Mouse (Mus musculus) midbrain, embryonic 10.5 days (tissue): ENCODE measurements around the gene Traf5. TPM values are rescaled to one million over a fixed set of nuclear protein-coding genes. Genes with fewer than 3 reads are reported as not detected.

Source experiments
- DNase-seq: peaks from one replicate; pipeline ENCODE4 v3.0.0-alpha.2; 2017; ENCODE audit warnings: low spot score
- H3K27ac ChIP-seq: fragments of 300-500 bp; sonication (generic); replicated peaks from 2 replicates; pipeline ENCODE4 v1.5.1; 2016; ENCODE audit warnings: mild to moderate bottlenecking
- H3K27me3 ChIP-seq: fragments of 300-500 bp; sonication (generic); 2 replicates; pipeline ENCODE4 v1.6.1; 2016; ENCODE audit warnings: low read depth, mild to moderate bottlenecking; ENCODE audit not compliant: poor library complexity, severe bottlenecking
- H3K36me3 ChIP-seq: fragments of 300-500 bp; sonication (generic); 2 replicates; pipeline ENCODE4 v1.6.1; 2016; ENCODE audit warnings: mild to moderate bottlenecking, moderate library complexity
- H3K4me1 ChIP-seq: fragments of 300-500 bp; sonication (generic); 2 replicates; pipeline ENCODE4 v1.6.1; 2016
- H3K4me3 ChIP-seq: fragments of 300-500 bp; sonication (generic); 2 replicates; pipeline ENCODE4 v1.5.1; 2016; ENCODE audit warnings: mild to moderate bottlenecking, moderate library complexity
- H3K9me3 ChIP-seq: fragments of 300-500 bp; sonication (generic); replicated peaks from 2 replicates; pipeline ENCODE4 v1.6.1; 2016; ENCODE audit warnings: mild to moderate bottlenecking
- WGBS: fragments of 180-500 bp; shearing (Covaris S2); methylation state at CpG from one replicate; pipeline ENCODE4 v1.1.7; 2016; 5-methylcytosine and 5-hydroxymethylcytosine counted together
- polyA plus RNA-seq: library from polyadenylated mRNA; unstranded; fragments of >200 nt; fragmentation: Nextera tagmentation; extraction: Ambion mirVana; gene quantifications from 2 replicates; pipeline ENCODE4 v1.2.1, GENCODE M21; 2016

Gene Traf5
- polyA plus RNA-seq, 1 experiment from 2014 or later = 3.3 TPM

DNA sequence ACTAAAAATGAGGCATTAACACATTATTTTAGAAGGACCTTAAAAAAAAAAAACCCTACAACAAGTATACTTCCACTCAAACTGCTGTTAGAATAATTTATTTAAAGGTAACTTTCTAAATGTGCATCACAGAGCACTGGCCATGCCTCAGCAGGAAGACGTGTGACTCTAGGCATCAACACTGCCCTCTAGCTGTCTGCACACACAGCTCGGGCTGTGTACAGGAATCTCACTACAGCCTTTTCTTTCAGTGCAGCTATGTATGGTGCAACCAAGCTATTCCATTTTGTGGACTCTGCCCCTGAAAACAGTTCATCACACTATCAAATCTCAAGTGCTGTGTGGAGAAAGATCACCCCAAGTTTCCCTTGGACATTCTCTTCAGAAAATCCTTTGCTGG lies 15.0 kb upstream of the Traf5 start:
- Histone ChIP-seq H3K27ac (no peak overlapping the region), H3K4me3 (no peak overlapping the region), H3K36me3 (peaks cover 46% of the 10 kb centered on the region), H3K27me3 (no peaks in the 10 kb centered on the region), H3K9me3 (no peaks in the 10 kb centered on the region), H3K4me1 (no peaks in the 10 kb centered on the region)
- WGBS = 22% methylated on average over 2 of the region's 2 CpGs
- DNase-seq = peak; percentile 13

DNA sequence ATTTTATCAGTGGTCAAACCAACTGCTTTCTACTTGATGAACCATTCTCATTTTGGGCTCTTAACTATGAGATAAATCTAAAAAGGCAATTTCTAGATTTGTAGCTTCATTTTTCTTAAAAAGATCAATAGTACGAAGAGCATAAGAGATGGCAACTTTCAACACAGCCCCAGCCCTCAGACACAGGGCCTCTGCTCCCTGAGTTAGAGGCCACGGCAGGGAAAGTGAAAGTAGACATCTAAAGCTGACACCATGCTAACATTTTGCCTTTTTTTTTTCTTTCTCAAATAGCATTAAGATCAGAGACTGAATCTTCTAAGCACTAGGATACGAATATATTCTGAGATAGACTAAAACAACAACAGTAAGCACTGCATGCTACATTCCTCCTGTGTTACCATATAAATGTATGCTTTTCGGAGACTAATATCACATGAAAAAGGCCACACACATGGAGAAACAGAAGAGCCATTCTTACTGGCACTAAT lies 13.6 kb upstream of the Traf5 start:
- Histone ChIP-seq H3K4me3 (no peak overlapping the region), H3K36me3 (peaks cover 42% of the 10 kb centered on the region), H3K27me3 (no peaks in the 10 kb centered on the region), H3K4me1 (no peaks in the 10 kb centered on the region), H3K9me3 (no peaks in the 10 kb centered on the region), H3K27ac (no peak overlapping the region)
- DNase-seq = no peak
- WGBS = 88% methylated on average over 4 of the region's 4 CpGs

DNA sequence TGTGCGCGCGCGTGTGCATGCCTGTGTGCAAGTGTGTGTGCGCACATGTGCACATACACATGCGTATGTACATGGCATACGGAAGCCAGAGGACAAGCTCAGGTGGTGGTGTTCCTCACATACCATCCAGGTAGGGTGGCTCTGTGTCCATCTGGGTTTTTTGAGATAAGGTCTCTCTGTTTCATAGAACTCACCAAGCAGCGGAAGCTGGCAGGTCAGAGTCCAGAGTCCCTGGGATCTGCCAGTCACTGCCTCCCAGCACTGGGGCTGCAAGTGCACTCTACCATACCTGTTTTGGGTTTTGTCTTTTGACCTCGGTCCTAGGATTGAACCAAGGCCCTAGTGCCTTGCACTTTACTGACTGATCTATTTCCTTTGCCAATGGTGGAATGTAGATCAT lies 11.7 kb upstream of the Traf5 start:
- peaks cover 34% of the 10 kb centered on the region for H3K36me3 ChIP-seq
- H3K4me1 ChIP-seq = no peaks in the 10 kb centered on the region
- no peak for DNase-seq
- no peak overlapping the region for H3K4me3 ChIP-seq
- H3K27ac ChIP-seq = no peak overlapping the region
- H3K9me3 ChIP-seq = no peaks in the 10 kb centered on the region
- H3K27me3 ChIP-seq = no peaks in the 10 kb centered on the region
- 96% methylated on average over 9 of the region's 9 CpGs for WGBS

DNA sequence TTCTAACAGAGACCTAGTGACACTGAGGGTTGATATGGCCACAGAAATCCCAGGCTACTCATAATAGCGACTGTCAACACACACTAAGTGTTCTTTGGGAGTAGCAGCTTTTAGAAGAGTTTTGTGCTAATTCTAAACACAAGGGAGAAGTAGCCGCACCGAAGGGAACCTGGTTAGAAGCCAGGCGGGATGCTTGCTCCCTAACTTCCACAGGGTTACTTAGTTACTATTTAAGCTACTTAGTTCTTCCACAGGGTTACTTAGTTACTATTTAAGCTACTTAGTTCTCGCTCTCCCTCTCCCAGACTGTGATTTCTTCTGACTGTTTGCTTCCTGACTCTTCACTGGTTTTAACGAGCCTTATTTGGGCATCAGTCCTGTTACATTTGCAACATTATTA lies 10.8 kb upstream of the Traf5 start:
- no peak overlapping the region for H3K27ac ChIP-seq
- H3K27me3 ChIP-seq = no peaks in the 10 kb centered on the region
- peaks cover 36% of the 10 kb centered on the region for H3K36me3 ChIP-seq
- WGBS = 87% methylated on average over 6 of the region's 6 CpGs
- H3K9me3 ChIP-seq = no peaks in the 10 kb centered on the region
- H3K4me1 ChIP-seq = no peaks in the 10 kb centered on the region
- DNase-seq = no peak
- no peak overlapping the region for H3K4me3 ChIP-seq

DNA sequence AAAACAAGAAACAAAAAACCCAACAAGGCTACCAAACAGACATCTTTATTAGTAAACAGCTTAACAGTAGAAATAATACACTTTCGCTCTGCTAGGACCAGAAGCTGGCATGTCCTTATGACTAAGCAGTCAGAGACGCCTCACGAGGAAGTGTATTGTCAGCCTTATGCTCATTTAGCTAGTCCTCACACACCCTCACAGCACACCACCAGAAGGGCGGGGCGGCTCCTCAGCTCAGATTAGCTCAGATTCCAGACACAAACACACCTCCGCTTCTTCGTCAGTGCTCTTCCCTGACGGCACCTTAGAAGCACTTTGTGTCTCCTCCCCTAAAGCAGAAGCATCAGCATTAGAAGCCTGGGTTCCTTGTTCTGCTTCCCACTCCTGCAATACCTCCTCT lies 9.0 kb upstream of the Traf5 start:
- Histone ChIP-seq H3K27ac (no peak overlapping the region), H3K36me3 (peaks cover 39% of the 10 kb centered on the region), H3K27me3 (no peaks in the 10 kb centered on the region), H3K9me3 (no peaks in the 10 kb centered on the region), H3K4me3 (no peak overlapping the region), H3K4me1 (no peaks in the 10 kb centered on the region)
- DNase-seq = no peak
- 82% methylated on average over 8 of the region's 8 CpGs for WGBS

DNA sequence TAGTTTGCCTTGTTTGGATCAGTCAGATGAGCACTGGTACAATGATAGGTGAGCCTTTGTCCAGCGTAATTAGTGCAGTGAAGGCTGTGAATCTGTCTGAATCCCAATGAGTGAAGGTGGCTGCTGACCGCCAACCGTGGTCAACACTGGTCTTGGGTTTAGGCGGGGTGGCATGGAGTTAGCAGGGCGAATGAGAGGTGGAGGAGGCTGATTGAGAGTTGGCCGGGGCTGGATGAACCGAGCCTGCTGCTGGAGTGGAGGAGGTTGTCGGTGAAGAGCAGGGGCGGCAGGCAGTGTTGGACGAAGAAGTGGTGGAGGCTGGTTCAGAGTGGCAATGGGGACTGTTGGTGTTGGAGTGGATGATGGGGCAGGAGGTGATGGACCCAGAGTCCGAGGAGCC lies 8.4 kb upstream of the Traf5 start:
- Histone ChIP-seq H3K9me3 (no peaks in the 10 kb centered on the region), H3K27me3 (no peaks in the 10 kb centered on the region), H3K4me3 (no peak overlapping the region), H3K36me3 (peaks cover 39% of the 10 kb centered on the region), H3K27ac (no peak overlapping the region), H3K4me1 (no peaks in the 10 kb centered on the region)
- no peak for DNase-seq
- WGBS = 92% methylated on average over 11 of the region's 11 CpGs

DNA sequence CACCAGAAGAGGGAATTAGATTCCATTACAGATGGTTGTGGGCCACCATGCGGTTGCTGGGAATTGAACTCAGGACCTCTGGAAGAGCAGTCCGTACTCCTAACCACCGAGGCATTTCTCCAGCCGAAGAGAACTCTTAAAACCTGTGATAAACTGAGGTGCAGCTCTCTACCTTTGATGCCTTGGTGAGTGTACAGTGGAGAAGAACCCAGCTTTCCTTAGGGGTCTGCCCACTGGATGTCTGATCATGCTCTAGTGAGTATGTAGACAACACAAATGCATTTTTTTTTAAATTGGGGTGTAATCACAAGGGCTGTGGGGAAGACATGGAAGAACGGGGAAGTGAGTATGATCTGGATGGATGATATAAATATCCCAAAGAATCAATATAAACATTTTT lies 3.3 kb upstream of the Traf5 start:
- Histone ChIP-seq H3K27ac (no peak overlapping the region), H3K36me3 (peaks cover 16% of the 10 kb centered on the region), H3K4me3 (no peak overlapping the region), H3K27me3 (peaks cover 21% of the 10 kb centered on the region), H3K4me1 (peaks cover 13% of the 10 kb centered on the region), H3K9me3 (no peaks in the 10 kb centered on the region)
- DNase-seq = no peak
- 88% methylated on average over 5 of the region's 5 CpGs for WGBS

DNA sequence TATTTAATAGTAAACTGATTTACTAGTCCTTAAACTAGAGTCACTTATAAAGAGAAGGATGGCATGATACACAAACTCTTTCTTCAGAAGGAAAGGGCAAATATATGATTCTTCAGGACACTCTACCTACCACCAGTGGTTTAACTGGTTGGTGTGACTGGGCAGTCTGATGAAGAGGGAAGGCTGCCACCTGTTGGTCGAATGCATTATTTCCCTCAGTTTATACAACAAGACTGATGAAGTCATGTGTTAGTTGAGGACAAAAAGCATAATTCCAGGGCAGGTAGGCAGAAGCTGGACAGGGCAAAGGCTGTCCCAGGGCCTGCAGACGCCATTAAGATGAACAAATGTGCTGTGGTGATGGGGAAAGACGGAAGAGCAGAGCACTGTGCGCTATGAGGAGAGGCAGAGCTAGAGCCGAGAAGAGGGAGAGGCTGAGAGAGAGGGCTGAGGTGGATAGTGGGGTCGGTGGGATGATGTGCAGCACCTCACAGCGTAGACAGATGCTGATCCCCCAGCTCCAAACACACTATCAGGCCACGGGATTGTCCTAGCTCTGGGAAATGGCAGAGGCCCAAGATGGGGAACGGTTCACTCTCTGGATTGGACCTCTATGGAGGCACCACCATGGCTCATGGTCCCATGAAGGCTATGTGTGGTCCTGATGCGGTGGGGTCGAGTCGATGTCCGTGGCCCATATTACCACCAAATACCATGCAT lies 2.3 kb upstream of the Traf5 start:
- H3K27me3 ChIP-seq = peaks cover 31% of the 10 kb centered on the region
- H3K27ac ChIP-seq = no peak overlapping the region
- peaks cover 13% of the 10 kb centered on the region for H3K4me1 ChIP-seq
- no peaks in the 10 kb centered on the region for H3K9me3 ChIP-seq
- peaks cover 12% of the 10 kb centered on the region; the same call in 1 of the 2 replicates for H3K36me3 ChIP-seq
- DNase-seq = peak; percentile 59
- H3K4me3 ChIP-seq = no peak overlapping the region
- 62% methylated on average over 13 of the region's 13 CpGs for WGBS

DNA sequence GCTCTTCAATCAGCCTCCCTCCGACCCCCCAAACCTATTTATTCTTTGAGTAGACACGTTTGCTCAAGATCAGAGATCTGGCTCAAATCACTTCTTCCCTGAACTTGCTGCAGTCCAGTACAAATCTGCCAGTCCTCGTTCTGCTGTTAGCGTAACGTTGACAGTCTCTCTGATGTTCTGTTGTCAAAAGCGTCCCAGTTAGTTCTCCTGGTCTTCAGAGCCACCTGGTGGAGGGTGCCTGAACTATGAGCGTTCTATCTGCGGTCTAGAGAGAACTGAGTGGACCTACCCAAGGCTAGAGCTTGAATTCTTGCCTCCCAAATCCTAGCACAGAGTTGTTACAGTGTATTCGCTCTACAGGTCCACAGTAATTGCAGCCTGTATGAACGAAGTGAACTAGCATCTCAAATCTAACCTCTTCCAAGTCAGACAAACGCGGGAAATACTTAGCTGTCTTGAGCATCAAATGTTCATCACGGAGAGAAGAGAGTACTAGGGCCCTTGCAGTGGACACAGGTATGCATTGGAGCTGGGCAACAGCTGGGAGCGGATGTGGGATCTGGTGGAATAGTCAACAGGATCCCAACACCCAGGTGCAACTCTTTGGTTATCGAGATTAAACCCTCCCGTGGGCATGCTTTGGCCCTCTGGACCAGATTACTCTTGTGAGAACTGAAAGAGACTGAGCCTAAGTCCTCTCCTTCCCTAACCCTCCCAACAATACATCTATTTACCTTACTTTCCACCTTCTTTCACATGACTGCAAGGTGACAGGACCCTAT lies 711 bp upstream of the Traf5 start:
- 32% methylated on average over 16 of the region's 16 CpGs for WGBS
- peaks cover 38% of the 10 kb centered on the region for H3K27me3 ChIP-seq

DNA sequence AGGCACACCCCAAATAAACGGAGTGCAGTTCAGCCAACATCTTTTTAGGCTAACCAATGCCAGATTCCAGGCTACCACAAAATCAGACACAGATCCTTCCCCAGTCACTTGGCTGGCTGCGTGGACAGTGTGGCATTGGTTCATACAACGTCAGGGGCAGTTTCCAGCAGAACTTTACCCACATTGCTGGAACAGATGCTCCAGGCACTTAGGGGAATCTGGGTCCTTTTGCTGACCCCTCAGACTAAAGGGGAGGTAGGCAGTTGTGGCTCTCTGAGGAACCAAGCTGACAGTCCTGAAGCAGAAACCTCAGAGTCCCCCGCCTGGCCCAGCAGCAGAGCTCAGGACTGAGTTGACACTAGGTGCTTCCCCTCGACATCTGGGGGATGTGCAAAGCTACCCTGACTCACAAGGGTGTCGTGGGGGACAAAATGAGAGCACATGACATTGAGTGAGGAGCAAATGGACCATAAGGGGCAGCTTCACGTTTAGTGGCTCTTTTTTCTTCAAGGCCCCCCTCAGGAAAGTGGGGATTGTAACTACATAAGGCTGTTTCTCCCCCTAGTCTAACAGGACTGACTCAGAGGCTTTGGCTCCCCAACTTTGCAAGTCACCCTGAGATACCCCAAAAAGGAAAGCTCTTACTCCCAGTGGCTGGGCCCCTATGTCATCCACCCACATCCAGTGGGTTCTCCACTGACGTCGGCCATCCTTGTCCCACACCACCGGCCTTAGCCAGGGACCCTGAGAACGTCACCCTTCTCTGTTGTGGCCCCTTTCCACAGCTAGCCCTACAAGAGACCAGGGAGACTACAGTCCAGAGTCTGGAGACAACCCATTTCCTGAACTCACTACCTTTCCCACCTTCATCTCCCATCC lies 1.4 kb downstream of the Traf5 start:
- H3K4me1 ChIP-seq = peaks cover 13% of the 10 kb centered on the region
- no peak for DNase-seq
- H3K36me3 ChIP-seq = no peaks in the 10 kb centered on the region
- no peak overlapping the region for H3K4me3 ChIP-seq
- 83% methylated on average over 11 of the region's 11 CpGs for WGBS
- peaks cover 38% of the 10 kb centered on the region for H3K27me3 ChIP-seq
- H3K9me3 ChIP-seq = no peaks in the 10 kb centered on the region
- H3K27ac ChIP-seq = no peak overlapping the region

More for the DNA sequence above, 711 bp upstream of the Traf5 start:
- no peak overlapping the region for H3K27ac ChIP-seq
- peaks cover 13% of the 10 kb centered on the region for H3K4me1 ChIP-seq
- no peaks in the 10 kb centered on the region for H3K9me3 ChIP-seq
- DNase-seq = peak; percentile 77
- peaks cover 2% of the 10 kb centered on the region; the same call in 1 of the 2 replicates for H3K36me3 ChIP-seq
- peak overlapping the region; percentile 62 for H3K4me3 ChIP-seq

DNA sequence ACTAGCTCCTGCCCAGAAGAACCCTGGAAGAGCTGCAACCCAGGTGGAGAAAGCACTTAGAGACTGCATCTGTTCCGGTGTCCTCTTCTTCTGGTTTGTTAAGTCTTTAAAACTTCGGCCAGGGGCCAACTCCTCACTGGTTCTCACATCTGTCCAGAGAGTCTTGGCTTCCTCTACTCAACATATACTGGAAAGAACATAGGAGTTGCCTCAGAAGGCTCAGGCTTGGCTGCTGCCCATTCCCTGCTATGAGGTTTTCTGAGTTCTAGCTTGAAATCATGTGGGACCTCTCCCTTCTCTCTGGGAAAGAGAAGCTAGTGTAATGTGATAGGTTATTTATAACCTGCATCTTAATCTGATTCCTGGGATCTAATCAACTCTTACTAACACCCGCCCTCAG lies 2.1 kb downstream of the Traf5 start:
- WGBS = 92% methylated on average over 3 of the region's 3 CpGs
- Histone ChIP-seq H3K4me1 (peaks cover 13% of the 10 kb centered on the region), H3K27ac (no peak overlapping the region), H3K9me3 (no peaks in the 10 kb centered on the region), H3K27me3 (peaks cover 38% of the 10 kb centered on the region), H3K36me3 (no peaks in the 10 kb centered on the region), H3K4me3 (no peak overlapping the region)
- no peak for DNase-seq
